Mouse (Mus musculus) natural killer cell, adult 2 months (primary cell): ENCODE results near the gene Degs2.

Experiments used
- DNase-seq, 2 experiments: peaks; one replicate each; pipeline ENCODE4 v3.0.0; 2022; ENCODE audit warnings: low spot score in 2 of 2

The Degs2 gene

DNA sequence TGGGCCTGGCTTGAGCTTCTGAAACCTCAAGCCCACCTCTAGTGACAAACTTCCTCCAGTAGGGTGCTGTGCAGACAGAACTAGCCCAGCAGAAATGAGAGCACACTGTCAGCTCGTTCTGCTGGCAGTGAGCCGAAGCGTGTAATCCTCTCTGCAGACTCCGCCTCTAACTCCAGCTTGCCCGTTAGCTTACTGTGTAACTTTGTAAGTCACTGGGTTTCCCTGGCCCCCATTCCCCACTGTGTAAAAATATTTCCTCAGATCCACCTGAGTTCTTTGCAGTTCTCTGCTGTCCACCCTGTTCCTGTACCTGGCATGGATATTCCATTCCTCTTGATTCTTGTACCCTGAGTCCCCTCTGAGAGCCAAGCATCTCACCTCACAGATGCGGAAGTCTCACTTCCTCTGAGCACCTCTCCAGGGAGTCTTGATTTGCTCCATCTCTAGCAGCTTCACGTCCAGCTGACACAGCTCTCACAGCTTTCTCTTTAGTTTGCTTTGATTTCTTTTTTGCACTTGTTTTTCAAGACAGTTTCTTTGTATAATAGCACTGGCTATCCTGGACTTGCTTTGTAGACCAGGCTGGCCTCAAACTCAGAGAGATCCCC, 51.0 kb downstream of the Degs2 start:
- peak in 1 of 2 experiments; percentile 37 for DNase-seq

DNA sequence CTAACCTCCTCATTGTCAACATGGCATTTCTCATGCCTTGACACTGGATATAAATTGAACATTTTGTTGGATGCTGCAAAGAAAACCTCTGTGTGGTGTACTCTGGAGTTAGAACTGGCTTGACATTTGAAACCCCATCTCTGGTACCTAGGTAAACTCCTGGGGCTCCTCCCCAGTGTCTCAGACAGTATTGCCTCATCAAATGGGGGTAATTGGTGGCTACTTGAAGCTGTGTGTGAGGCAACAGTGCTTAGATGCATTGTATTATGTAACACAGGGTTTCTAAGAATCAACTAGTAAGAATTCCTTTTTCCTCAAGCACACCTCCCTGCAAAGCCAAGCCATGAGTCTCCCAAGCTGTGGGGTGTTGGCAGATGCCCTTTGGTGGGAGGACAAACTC, 54.3 kb downstream of the Degs2 start:
- DNase-seq: no peak

DNA sequence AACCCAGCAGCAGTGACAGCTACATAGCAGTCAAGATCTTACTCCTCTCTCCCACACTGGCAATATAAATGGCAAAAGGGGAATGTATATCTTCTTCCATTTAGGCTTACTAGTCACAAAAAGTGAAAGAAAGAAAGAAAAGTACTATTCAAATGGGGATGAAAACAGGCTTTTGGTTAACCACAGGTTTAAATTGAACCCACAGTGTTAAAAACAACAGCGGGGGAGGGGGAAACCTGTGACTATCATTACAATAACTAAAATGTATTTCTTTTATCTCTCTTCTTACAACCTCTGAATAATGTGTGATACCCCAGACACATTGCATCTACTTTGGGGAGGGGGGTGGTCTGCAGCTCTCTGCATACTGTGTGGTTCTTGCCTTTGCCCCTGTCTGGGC, 55.9 kb downstream of the Degs2 start:
- DNase-seq: peak; percentile 37 to 53

- no peak for DNase-seq
These were observed 60.1 kb downstream of the Degs2 start for GRCm38 (mm10) chr12:108642019-108642418.

GRCm38 (mm10) chr12:108639126-108639525, 63.0 kb downstream of the Degs2 start:
- DNase-seq: no peak

DNA sequence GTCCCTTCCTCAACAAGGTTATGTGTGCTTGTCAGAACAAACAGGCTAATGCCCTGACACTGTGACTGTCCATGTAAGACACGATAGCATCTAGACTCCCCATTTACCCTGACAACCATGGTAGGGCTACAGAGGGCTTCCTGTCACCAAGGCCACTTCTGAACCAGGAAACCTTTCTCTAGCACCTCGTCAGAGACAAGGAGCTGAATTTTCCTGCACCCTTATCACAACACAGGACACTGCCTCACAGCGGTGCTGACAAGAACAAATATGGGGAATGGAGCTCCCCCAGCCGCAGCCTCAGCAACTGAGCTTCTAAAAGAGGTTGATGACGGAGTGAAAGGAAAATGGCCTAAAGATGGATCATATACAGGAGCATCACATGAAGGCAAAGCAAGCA, 64.7 kb downstream of the Degs2 start:
- DNase-seq: no peak

DNA sequence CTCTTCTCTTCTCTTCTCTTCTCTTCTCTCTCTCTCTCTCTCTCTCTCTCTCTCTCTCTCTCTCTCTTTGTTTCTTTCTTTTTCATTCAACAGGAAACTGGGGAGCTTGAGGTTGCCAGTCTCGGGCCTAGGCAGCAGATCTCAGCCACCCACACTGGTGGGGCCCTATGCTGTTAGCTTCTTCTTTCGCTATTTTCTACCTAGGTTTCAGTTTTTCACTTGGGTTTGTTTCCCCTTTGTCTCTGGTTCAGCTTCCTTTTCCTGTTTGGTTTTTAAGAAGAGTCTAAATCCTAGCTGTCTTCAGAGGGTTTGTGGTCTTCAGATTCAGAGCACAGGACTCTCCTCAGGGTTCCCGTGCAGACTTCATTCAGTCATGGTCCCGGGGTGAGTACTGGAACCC, 66.6 kb downstream of the Degs2 start:
- DNase-seq: peak; percentile 47 to 55

GRCm38 (mm10) chr12:108634031-108634430, 68.1 kb downstream of the Degs2 start:
- peak in 1 of 2 experiments; percentile 34 for DNase-seq

DNA sequence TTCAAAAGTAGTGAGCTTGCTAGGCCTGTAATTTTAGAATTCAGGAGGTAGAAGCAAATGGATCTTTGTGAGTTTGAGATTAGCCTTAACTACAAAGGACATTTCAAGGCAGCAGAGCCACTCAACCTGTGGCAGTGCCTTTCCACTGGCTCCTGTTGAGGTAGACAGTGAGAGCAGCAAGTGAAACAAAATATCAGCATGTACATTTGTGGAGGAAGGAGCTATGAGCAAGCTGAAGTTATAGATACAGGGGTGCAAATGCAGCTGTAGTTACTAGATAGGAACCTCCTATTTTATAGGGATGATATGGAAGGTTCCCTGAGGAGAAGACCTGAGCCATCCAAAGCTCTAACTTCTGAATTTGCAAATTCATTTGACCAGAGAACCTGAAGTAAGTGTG, 69.6 kb downstream of the Degs2 start:
- DNase-seq: no peak

DNA sequence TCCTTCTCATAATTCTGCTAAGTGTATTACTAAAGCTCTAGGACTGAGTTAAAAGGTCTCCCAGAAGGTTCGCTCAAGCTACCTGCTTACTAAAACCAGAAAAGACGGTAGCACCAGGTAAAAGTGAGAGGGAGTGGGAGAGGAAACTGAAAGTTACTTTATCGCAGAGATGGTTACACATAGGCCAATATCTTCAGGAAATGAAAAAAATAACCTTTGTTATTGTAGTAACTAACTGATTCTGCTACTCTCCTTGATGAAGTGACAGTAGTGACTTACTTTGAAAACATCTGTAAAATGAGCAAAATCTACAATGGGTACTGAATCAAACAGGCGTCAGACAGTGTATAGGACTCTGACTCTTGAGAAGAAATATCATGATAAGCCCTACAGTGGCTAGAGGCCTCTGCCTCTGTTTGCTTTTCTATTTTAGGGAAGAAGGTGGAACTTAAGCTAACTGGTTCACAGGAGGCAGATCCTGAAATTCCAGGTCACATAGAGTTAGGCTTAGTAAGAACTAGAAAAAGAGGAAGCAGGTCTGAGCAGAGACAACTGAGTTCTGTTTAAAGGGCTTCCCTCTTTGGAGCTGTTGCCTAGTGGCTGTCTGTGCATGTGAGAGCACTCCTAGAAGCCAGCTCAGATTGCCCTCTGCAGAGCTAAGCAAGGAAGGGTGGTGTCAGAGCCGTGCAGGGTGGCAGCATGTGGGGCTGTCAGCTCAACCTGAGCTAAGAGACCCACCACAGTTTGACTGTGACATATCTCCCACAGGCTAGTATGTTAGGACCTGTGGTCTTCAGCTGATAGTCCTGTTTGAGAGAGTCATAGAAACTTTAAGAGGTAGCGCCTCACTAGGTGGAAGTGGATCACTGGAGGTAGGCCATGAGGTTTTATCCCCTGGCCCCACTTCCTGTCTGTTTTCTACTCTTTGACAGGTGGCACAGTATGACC, 71.1 kb downstream of the Degs2 start:
- peak; percentile 56 to 59 for DNase-seq

DNA sequence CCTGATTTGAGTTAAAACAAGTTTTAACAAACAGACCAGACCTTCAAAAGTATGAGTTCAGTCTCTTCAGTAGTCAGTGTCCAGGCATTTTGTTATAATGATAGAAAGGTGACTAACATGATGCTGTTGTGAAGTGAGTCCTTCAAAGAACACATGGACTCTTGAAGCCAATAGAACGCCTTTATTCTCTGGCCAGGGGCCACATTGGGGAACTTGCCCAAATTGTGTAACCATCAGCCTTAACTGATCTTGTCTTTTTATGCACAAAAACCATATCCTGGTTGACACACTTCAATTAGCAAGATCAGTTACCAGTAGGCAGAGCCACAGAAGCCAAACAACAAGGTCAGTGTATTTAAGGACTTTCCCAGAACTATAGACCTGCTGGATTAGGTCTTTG, 72.6 kb downstream of the Degs2 start:
- DNase-seq: peak in 1 of 2 experiments; percentile 24
